Mouse (Mus musculus): ENCODE data around the gene Adamtsl1. TPM values are rescaled to one million over a fixed set of nuclear protein-coding genes. Genes with fewer than 3 reads are reported as not detected.

Adamtsl1 gene
- polyA plus RNA-seq, 1 experiment, result 2.7 TPM

DNA sequence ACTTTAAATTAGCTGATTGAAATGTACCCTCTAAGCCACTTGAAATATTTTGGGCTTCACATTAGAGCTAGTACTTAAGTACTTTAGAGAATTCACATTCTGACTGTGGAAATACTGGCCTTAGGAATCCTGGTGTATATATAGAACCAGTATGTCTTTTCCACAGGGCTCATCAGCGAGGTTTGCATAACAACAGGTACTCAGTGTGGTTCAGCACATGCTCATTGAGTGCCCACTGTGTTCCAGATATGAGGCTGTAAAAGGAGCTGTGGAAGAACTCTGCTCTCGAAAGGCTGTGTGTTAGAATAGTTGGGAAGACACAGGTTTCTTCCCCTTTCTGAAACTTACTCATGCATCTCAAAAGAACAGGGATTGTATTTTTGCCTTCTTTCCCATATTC is 7.0 kb upstream of the Adamtsl1 start:
- H3K79me2 ChIP-seq (ENCODE audit: control insufficient read depth, insufficient read depth), result no peaks in the 10 kb centered on the region
- H3ac ChIP-seq (ENCODE audit: control insufficient read depth, insufficient read length), result no peak overlapping the region
- TF ChIP-seq MAX (IDR thresholded peaks at IDR 0.05; ENCODE audit: low read depth), result no peak
- no peak for TF ChIP-seq E2F4 (IDR thresholded peaks at IDR 0.05; ENCODE audit: insufficient read depth)
- no peak for TF ChIP-seq TCF12 (IDR thresholded peaks at IDR 0.05; ENCODE audit: insufficient read depth, poor library complexity, severe bottlenecking)
- no peak for TF ChIP-seq MYOD1 (IDR thresholded peaks at IDR 0.05; ENCODE audit: control insufficient read depth in 1 of 3, insufficient read length in 2 of 3, low read depth in 2 of 3)
- TF ChIP-seq POLR2AphosphoS2 (IDR thresholded peaks at IDR 0.05; ENCODE audit: insufficient read length, low read depth), result no peak
- H3K4me3 ChIP-seq, result no peak overlapping the region
- no peaks in the 10 kb centered on the region for H3K27me3 ChIP-seq (ENCODE audit: control insufficient read depth, insufficient read depth, insufficient read length)
- no peak overlapping the region for H3K4me2 ChIP-seq (ENCODE audit: low read depth)
- H3K36me3 ChIP-seq (ENCODE audit: control insufficient read depth, insufficient read depth), result no peaks in the 10 kb centered on the region

DNA sequence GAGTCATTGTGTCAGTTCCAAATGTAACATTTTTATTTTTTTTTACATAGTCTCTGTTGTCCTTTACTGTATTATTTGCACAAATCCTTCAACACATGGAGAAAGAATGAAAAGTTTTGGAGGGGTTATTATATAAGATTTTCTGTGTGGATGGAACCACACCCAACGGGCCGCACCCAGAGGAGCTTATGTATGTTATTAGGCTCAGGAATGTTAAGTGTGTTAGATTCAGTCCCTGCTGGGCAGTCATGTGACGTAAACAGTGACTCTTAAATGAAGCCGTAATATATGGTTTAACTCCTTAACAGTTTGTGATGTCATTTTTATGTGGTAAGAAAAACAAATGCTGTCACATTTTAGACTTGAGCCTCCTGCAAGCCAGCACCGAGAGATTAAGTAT is 6.5 kb upstream of the Adamtsl1 start:
- TF ChIP-seq REST (IDR thresholded peaks at IDR 0.05; ENCODE audit: insufficient read depth, insufficient read length) (no peak), POLR2AphosphoS2 (IDR thresholded peaks at IDR 0.05; ENCODE audit: insufficient read length, low read depth) (no peak), CEBPB (IDR thresholded peaks at IDR 0.05; ENCODE audit: insufficient read depth, poor library complexity, severe bottlenecking) (no peak), MYOD1 (IDR thresholded peaks at IDR 0.05; ENCODE audit: control insufficient read depth in 1 of 3, insufficient read length in 2 of 3, low read depth in 2 of 3) (no peak), TCF3 (IDR thresholded peaks at IDR 0.05; ENCODE audit: insufficient read length, low read depth) (no peak), USF1 (IDR thresholded peaks at IDR 0.05; ENCODE audit: low read depth) (no peak), E2F4 (IDR thresholded peaks at IDR 0.05; ENCODE audit: insufficient read depth) (no peak), MAX (IDR thresholded peaks at IDR 0.05; ENCODE audit: low read depth) (no peak), SRF (IDR thresholded peaks at IDR 0.05; ENCODE audit: control insufficient read depth, insufficient read length, low read depth) (no peak), POLR2A (IDR thresholded peaks at IDR 0.05; ENCODE audit: insufficient read length, low read depth) (no peak)
- Histone ChIP-seq H3K4me2 (ENCODE audit: low read depth) (no peak overlapping the region), H3K36me3 (ENCODE audit: control insufficient read depth, insufficient read depth) (no peaks in the 10 kb centered on the region), H3K4me3 (no peak overlapping the region), H3K79me2 (ENCODE audit: control insufficient read depth, insufficient read depth) (no peaks in the 10 kb centered on the region), H3ac (ENCODE audit: control insufficient read depth, insufficient read length) (no peak overlapping the region), H3K27me3 (ENCODE audit: control insufficient read depth, insufficient read depth, insufficient read length) (no peaks in the 10 kb centered on the region)

DNA sequence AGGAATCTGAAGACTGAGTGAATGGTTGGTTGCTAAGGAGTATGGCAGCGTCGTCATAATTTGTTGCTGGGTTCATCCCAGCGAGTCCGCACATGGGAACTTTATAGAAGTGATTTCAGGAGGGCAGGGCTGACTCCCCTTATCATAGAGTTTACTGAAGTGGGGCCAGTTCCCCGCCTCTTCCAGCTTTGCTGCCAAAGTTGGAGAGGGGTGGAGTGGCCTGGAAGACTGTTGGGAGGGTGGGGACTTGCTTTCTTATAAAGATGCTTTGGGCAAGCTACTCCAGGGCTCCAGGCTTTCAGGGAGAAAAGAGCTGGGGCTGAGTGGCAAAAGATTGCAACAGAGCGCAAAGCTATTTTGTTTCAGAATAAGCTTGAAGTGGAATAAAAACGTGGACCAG is 684 bp upstream of the Adamtsl1 start:
- no peak overlapping the region for H3K4me3 ChIP-seq
- H3K4me2 ChIP-seq (ENCODE audit: low read depth), result no peak overlapping the region

DNA sequence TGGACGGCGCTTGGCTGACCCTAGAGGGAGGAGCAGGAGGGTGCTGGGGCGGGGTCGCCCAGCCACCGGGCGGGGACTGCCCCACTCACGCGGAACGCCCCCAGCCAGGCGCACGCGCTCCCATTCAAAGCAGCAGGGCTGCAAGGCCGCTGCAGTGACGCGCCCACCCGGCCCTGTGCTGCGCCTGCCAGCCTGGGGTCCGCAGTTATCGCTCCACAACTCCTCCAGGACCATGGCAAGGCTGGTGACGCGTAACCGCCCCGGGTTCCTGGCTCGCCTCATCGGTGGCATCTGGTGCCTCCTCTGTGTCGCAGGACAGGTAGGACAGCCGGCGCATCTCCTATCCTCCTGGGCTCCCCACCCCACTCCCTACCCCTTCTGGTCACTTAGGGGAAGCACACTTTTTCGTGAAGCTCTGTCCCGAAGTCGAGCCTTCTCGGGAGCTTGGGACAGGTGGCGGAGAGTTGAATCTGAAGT is 271 bp downstream of the Adamtsl1 start:
- H3K4me2 ChIP-seq (ENCODE audit: low read depth), result no peak overlapping the region
- H3K36me3 ChIP-seq (ENCODE audit: control insufficient read depth, insufficient read depth), result no peaks in the 10 kb centered on the region
- H3K4me3 ChIP-seq, result no peak overlapping the region
- H3ac ChIP-seq (ENCODE audit: control insufficient read depth, insufficient read length), result no peak overlapping the region
- no peaks in the 10 kb centered on the region for H3K27me3 ChIP-seq (ENCODE audit: control insufficient read depth, insufficient read depth, insufficient read length)
- TF ChIP-seq TCF3 (IDR thresholded peaks at IDR 0.05; ENCODE audit: insufficient read length, low read depth) (no peak), TCF12 (IDR thresholded peaks at IDR 0.05; ENCODE audit: insufficient read depth, poor library complexity, severe bottlenecking) (no peak), USF1 (IDR thresholded peaks at IDR 0.05; ENCODE audit: low read depth) (no peak), CEBPB (IDR thresholded peaks at IDR 0.05; ENCODE audit: insufficient read depth, poor library complexity, severe bottlenecking) (no peak), E2F4 (IDR thresholded peaks at IDR 0.05; ENCODE audit: insufficient read depth) (no peak), POLR2A (IDR thresholded peaks at IDR 0.05; ENCODE audit: insufficient read length, low read depth) (no peak), MYOD1 (IDR thresholded peaks at IDR 0.05; ENCODE audit: control insufficient read depth in 1 of 3, insufficient read length in 2 of 3, low read depth in 2 of 3) (no peak), SRF (IDR thresholded peaks at IDR 0.05; ENCODE audit: control insufficient read depth, insufficient read length, low read depth) (no peak), POLR2AphosphoS2 (IDR thresholded peaks at IDR 0.05; ENCODE audit: insufficient read length, low read depth) (no peak), REST (IDR thresholded peaks at IDR 0.05; ENCODE audit: insufficient read depth, insufficient read length) (no peak), MYOG (IDR thresholded peaks at IDR 0.05; ENCODE audit: control insufficient read depth in 1 of 3, insufficient read depth in 1 of 3, insufficient read length in 2 of 3, low read depth in 2 of 3) (no peak), MAX (IDR thresholded peaks at IDR 0.05; ENCODE audit: low read depth) (no peak)
- no peaks in the 10 kb centered on the region for H3K79me2 ChIP-seq (ENCODE audit: control insufficient read depth, insufficient read depth)

More for the DNA sequence above, 684 bp upstream of the Adamtsl1 start:
- Histone ChIP-seq H3K79me2 (ENCODE audit: control insufficient read depth, insufficient read depth) (no peaks in the 10 kb centered on the region), H3K36me3 (ENCODE audit: control insufficient read depth, insufficient read depth) (no peaks in the 10 kb centered on the region), H3K27me3 (ENCODE audit: control insufficient read depth, insufficient read depth, insufficient read length) (no peaks in the 10 kb centered on the region), H3ac (ENCODE audit: control insufficient read depth, insufficient read length) (no peak overlapping the region)
- no peak for TF ChIP-seq MYOG (IDR thresholded peaks at IDR 0.05; ENCODE audit: control insufficient read depth in 1 of 3, insufficient read depth in 1 of 3, insufficient read length in 2 of 3, low read depth in 2 of 3)
- TF ChIP-seq TCF3 (IDR thresholded peaks at IDR 0.05; ENCODE audit: insufficient read length, low read depth), result no peak
- TF ChIP-seq REST (IDR thresholded peaks at IDR 0.05; ENCODE audit: insufficient read depth, insufficient read length), result no peak
- no peak for TF ChIP-seq SRF (IDR thresholded peaks at IDR 0.05; ENCODE audit: control insufficient read depth, insufficient read length, low read depth)

DNA sequence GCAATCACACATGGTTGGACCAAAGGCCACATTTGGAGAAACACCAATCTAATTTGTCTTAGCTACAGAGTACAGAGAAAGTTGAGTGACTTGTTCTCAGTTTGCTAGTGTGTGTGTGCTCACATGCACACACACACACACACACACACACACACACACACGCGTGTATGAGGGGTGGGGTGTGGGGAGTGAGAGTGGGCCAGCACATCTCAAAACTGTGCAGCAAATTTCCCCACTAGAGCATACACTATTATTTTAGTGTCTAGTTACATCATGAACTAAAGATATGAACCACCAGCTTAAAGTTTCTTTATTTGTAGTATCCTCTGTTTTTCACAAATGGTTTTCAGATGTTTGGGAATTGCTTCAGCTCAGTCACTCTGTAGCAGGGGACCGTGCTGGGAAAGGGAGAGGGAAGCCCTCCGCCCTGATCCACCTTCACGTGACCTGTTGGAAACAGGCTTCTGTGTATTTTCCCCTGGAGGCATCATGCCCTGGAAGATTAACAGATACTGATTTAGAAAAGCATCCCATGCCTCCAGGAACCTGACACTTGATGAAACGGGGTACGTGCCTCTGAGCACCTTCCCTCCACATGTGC is 13.1 kb downstream of the Adamtsl1 start:
- Histone ChIP-seq H3ac (ENCODE audit: control insufficient read depth, insufficient read length) (no peak overlapping the region), H3K36me3 (ENCODE audit: control insufficient read depth, insufficient read depth) (no peaks in the 10 kb centered on the region), H3K79me2 (ENCODE audit: control insufficient read depth, insufficient read depth) (no peaks in the 10 kb centered on the region), H3K4me3 (no peak overlapping the region), H3K4me2 (ENCODE audit: low read depth) (no peak overlapping the region), H3K27me3 (ENCODE audit: control insufficient read depth, insufficient read depth, insufficient read length) (no peaks in the 10 kb centered on the region)
- no peak for TF ChIP-seq MYOG (IDR thresholded peaks at IDR 0.05; ENCODE audit: control insufficient read depth in 1 of 3, insufficient read depth in 1 of 3, insufficient read length in 2 of 3, low read depth in 2 of 3)

Data from myocyte (in vitro differentiated cells).